Mouse (Mus musculus): ENCODE data around the gene Pigo.

Pigo gene

GRCm38 (mm10) chr4:43037860-43038566 is 12.4 kb upstream of the Pigo start:
- CTCF ChIA-PET = no interaction called here

- CTCF ChIA-PET = no interaction called here
These were observed 10.7 kb upstream of the Pigo start for GRCm38 (mm10) chr4:43036356-43036755.

- CTCF ChIA-PET = no interaction called here
These were observed 10.2 kb upstream of the Pigo start for GRCm38 (mm10) chr4:43035851-43036250.

GRCm38 (mm10) chr4:43033481-43033880 is 7.9 kb upstream of the Pigo start:
- CTCF ChIA-PET = no interaction called here

GRCm38 (mm10) chr4:43032501-43032900 is 6.9 kb upstream of the Pigo start:
- CTCF ChIA-PET = interaction anchor here (0.7 to 1.8 kb wide), 2 partner anchors 8 to 423 kb away, joined by 5 to 8 read pairs; no protein-coding TSS in a partner anchor

GRCm38 (mm10) chr4:43031237-43031995 is 5.8 kb upstream of the Pigo start, which contains the start of gene Stoml2:
TSS of gene Stoml2 (minus strand) at chr4:43031710.
- CTCF ChIA-PET = interaction anchor here (0.7 to 1.8 kb wide), 3 partner anchors 9 to 424 kb away, joined by 5 to 8 read pairs (median 6); no protein-coding TSS in a partner anchor

- CTCF ChIA-PET = interaction anchor here (1.8 kb wide), 1 partner anchor 9 kb away, joined by 8 read pairs; no protein-coding TSS in a partner anchor
These were observed 5.2 kb upstream of the Pigo start for GRCm38 (mm10) chr4:43030780-43031230.

GRCm38 (mm10) chr4:43030352-43030751 is 4.7 kb upstream of the Pigo start:
- CTCF ChIA-PET = interaction anchor here (0.7 kb wide), 1 partner anchor 10 kb away, joined by 3 read pairs; no protein-coding TSS in a partner anchor

- CTCF ChIA-PET = interaction anchor here (0.7 kb wide), 1 partner anchor 11 kb away, joined by 3 read pairs; no protein-coding TSS in a partner anchor
These were observed 4.1 kb upstream of the Pigo start for GRCm38 (mm10) chr4:43029749-43030148.

GRCm38 (mm10) chr4:43029121-43029520 is 3.5 kb upstream of the Pigo start:
- CTCF ChIA-PET = no interaction called here

GRCm38 (mm10) chr4:43024673-43025072 is 946 bp downstream of the Pigo start:
- CTCF ChIA-PET = interaction anchor here (0.7 to 1.2 kb wide), 2 partner anchors 15 to 16 kb away, joined by 3 read pairs; partner anchors contain the start of gene Fancg

- CTCF ChIA-PET = interaction anchor here (0.7 kb wide), 1 partner anchor 23 kb away, joined by 4 read pairs; no protein-coding TSS in a partner anchor
These were observed 4.3 kb downstream of the Pigo start for GRCm38 (mm10) chr4:43021341-43021740.

- CTCF ChIA-PET = interaction anchor here (0.7 kb wide), 1 partner anchor 22 kb away, joined by 4 read pairs; no protein-coding TSS in a partner anchor
These were observed 4.7 kb downstream of the Pigo start for GRCm38 (mm10) chr4:43020876-43021275.

GRCm38 (mm10) chr4:43019641-43020465 is 5.8 kb downstream of the Pigo start:
- CTCF ChIA-PET = interaction anchor here (0.6 kb wide), 1 partner anchor 142 kb away, joined by 6 read pairs; no protein-coding TSS in a partner anchor

GRCm38 (mm10) chr4:43019176-43019575 is 6.4 kb downstream of the Pigo start:
- CTCF ChIA-PET = no interaction called here

- CTCF ChIA-PET = no interaction called here
These were observed 7.5 kb downstream of the Pigo start for GRCm38 (mm10) chr4:43018156-43018555.

- CTCF ChIA-PET = no interaction called here
These were observed 13.5 kb downstream of the Pigo start for GRCm38 (mm10) chr4:43012091-43012490.

GRCm38 (mm10) chr4:43010161-43011038 is 15.2 kb downstream of the Pigo start, which contains the start of gene Fancg:
TSS of gene Fancg (minus strand) at chr4:43010506.
- CTCF ChIA-PET = interaction anchor here (0.7 to 1.1 kb wide), 2 partner anchors 15 to 1935 kb away, joined by 3 to 5 read pairs; partner anchors contain the start of gene Pigo

- CTCF ChIA-PET = no interaction called here
These were observed 19.9 kb downstream of the Pigo start for GRCm38 (mm10) chr4:43005765-43006164.

GRCm38 (mm10) chr4:43004951-43005350 is 20.7 kb downstream of the Pigo start:
- CTCF ChIA-PET = no interaction called here
